Mouse (Mus musculus) limb, embryonic 11.5 days (tissue): Measurements from ENCODE around the gene Cryga. TPM values are rescaled to one million over a fixed set of nuclear protein-coding genes. Genes with fewer than 3 reads are reported as not detected.

Source experiments
- ATAC-seq: fragments of 200-750 bp; cut with Nextera tagmentation; 2 replicates; pipeline ENCODE4 v1.8.0; 2017; ENCODE audit warnings: low read depth; ENCODE audit not compliant: insufficient number of reproducible peaks, low FRiP score, low TSS enrichment
- DNase-seq: peaks from one replicate; pipeline ENCODE4 v3.0.0-alpha.2; 2015; ENCODE audit warnings: low spot score
- H3K27ac ChIP-seq: fragments of 300-500 bp; sonication (generic); replicated peaks from 2 replicates; pipeline ENCODE4 v1.5.1; 2014; ENCODE audit warnings: low read depth, mild to moderate bottlenecking, low read length
- H3K27me3 ChIP-seq: fragments of 300-500 bp; sonication (generic); 2 replicates; pipeline ENCODE4 v1.6.1; 2014; ENCODE audit warnings: mild to moderate bottlenecking, low read length, mixed read lengths; ENCODE audit not compliant: control insufficient read depth, insufficient read depth
- H3K36me3 ChIP-seq: fragments of 300-500 bp; sonication (generic); 2 replicates; pipeline ENCODE4 v1.6.1; 2014; ENCODE audit warnings: mild to moderate bottlenecking, low read length, moderate library complexity, mixed read lengths; ENCODE audit not compliant: control insufficient read depth, insufficient read depth
- H3K4me1 ChIP-seq: fragments of 300-500 bp; sonication (generic); 2 replicates; pipeline ENCODE4 v1.6.1; 2014; ENCODE audit warnings: low read length, mixed read lengths; ENCODE audit not compliant: control insufficient read depth, insufficient read depth
- H3K4me2 ChIP-seq: fragments of 300-500 bp; sonication (generic); 2 replicates; pipeline ENCODE4 v1.6.1; 2014; ENCODE audit warnings: low read depth, mild to moderate bottlenecking, moderate library complexity; ENCODE audit not compliant: severe bottlenecking
- H3K4me3 ChIP-seq: fragments of 300-500 bp; sonication (generic); 2 replicates; pipeline ENCODE4 v1.5.1; 2014; ENCODE audit warnings: low read depth, low read length
- H3K9ac ChIP-seq: fragments of 300-500 bp; sonication (generic); 2 replicates; pipeline ENCODE4 v1.6.1; 2014; ENCODE audit warnings: mild to moderate bottlenecking, low read length
- H3K9me3 ChIP-seq: fragments of 300-500 bp; sonication (generic); 2 replicates; pipeline ENCODE4 v1.6.1; 2016; ENCODE audit warnings: low read length; ENCODE audit not compliant: control insufficient read depth
- WGBS: fragments of 180-500 bp; shearing (Covaris S2); extraction: QIAGEN DNeasy Blood & Tissue Kit; methylation state at CpG from one replicate; pipeline ENCODE4 v1.1.7; 2014; 5-methylcytosine and 5-hydroxymethylcytosine counted together
- polyA plus RNA-seq: library from polyadenylated mRNA; unstranded; fragments of >200 nt; fragmentation: Nextera tagmentation; extraction: Ambion mirVana; gene quantifications from 2 replicates; pipeline ENCODE4 v1.2.1, GENCODE M21; 2014

Cryga gene
- not detected in 2 replicates for polyA plus RNA-seq

DNA sequence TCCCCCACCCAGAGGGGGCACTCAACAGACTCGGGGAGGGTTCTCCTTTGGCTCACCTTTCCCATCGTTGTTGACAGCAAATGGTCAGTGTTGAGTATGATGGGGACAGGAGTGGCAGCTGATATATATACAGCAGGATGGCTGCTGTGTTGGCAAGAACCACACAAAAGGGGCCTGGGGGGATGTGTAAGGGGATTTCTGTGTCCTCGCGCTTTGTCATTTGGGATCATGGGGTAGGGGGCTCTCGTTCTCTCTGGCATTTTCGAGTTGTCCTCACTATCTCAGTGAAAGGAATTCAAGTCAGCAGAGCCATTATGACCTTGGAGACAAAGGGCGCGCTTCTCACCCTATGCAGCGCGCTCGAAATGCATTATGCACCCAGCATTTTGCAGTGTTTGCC lies at the start of gene Cryga:
Gene Cryga (minus strand): TSS at position 101 of the 400 bp plus-strand sequence.
- no peak for ATAC-seq
- H3K4me3 ChIP-seq = no peak within 1 kb of the TSS
- no peaks in the 10 kb centered on the region for H3K4me1 ChIP-seq
- H3K9me3 ChIP-seq = no peaks in the 10 kb centered on the region
- H3K9ac ChIP-seq = no peak within 1 kb of the TSS
- no peak within 1 kb of the TSS for H3K4me2 ChIP-seq
- H3K27me3 ChIP-seq = no peaks in the 10 kb centered on the region
- no peak for DNase-seq
- H3K36me3 ChIP-seq = no peaks in the 10 kb centered on the region
- WGBS = 93% methylated on average over 11 of the region's 11 CpGs
- no peak within 1 kb of the TSS for H3K27ac ChIP-seq

DNA sequence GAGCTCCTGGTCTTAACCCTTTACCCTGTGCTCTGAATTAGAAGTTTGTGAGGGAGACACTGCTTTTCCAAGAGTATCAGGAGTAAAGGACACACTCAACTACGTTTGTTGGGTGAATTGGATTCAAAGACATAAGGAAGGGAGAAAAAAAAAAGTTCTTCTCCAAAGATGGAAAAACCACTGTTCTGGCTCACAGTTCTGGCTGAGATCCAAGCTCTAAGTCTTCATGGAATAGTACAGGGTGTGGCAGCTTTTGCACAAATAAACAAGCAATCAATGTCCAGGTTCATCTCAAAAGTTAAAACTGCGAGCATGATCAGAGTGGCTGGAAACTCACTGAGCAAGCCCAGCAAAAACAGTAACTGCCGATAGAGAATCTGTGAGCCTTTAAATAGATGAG lies 44.8 kb upstream of the Cryga start:
- no peak overlapping the region for H3K4me3 ChIP-seq
- no peak overlapping the region for H3K4me2 ChIP-seq
- H3K4me1 ChIP-seq = no peaks in the 10 kb centered on the region
- no peak overlapping the region for H3K9ac ChIP-seq
- ATAC-seq (no peak), DNase-seq (no peak)
- H3K9me3 ChIP-seq = no peaks in the 10 kb centered on the region
- H3K27ac ChIP-seq = no peak overlapping the region
- 81% methylated on average over 3 of the region's 3 CpGs for WGBS
- no peaks in the 10 kb centered on the region for H3K36me3 ChIP-seq
- H3K27me3 ChIP-seq = no peaks in the 10 kb centered on the region

DNA sequence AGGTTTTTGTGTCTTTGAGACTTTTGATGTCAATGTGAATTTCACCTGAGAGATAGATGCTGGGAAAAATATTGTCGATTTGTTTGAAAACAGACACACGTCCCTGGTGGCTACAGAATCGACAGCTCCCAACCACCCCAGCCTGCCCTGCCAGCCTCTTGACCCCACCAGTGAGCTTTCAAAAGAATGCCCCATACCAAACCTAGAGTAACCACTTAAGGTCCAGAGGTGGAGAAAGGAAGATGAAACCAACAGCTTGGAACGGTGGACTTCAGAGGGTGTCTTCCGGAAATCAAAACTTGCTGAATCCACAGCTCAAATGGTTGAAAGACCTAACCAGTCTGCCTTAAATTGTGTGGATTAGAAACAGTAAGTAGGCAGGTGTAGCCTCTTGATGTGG lies 44.2 kb upstream of the Cryga start:
- Histone ChIP-seq H3K9ac (no peak overlapping the region), H3K4me1 (no peaks in the 10 kb centered on the region), H3K9me3 (no peaks in the 10 kb centered on the region), H3K27me3 (no peaks in the 10 kb centered on the region), H3K36me3 (no peaks in the 10 kb centered on the region), H3K4me2 (no peak overlapping the region), H3K27ac (no peak overlapping the region), H3K4me3 (no peak overlapping the region)
- DNase-seq (no peak), ATAC-seq (no peak)
- 88% methylated on average over 5 of the region's 5 CpGs for WGBS

DNA sequence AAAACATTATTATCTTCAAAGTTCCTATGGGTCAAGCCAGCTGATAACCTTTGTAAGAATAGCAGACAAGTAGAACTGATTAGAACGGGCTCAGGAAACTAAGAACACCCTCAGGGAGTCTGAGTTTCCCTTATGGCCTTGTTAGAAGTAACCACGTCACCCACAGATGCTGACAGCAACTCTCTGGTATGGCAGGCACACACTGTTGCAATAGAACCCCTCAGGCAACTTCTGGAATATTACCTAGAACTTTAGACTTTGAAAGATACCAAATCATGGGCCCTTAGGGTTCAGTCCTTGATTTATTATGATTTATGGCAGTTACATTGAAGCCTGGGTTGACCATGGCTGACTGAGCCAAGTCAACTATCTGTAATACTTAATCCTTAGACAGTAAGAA lies 43.4 kb upstream of the Cryga start:
- no peak for DNase-seq
- Histone ChIP-seq H3K4me2 (no peak overlapping the region), H3K9me3 (no peaks in the 10 kb centered on the region), H3K27ac (no peak overlapping the region), H3K36me3 (no peaks in the 10 kb centered on the region), H3K9ac (no peak overlapping the region), H3K4me1 (no peaks in the 10 kb centered on the region), H3K27me3 (no peaks in the 10 kb centered on the region), H3K4me3 (no peak overlapping the region)
- ATAC-seq = no peak
- WGBS = 45% methylated on average over 2 of the region's 2 CpGs

DNA sequence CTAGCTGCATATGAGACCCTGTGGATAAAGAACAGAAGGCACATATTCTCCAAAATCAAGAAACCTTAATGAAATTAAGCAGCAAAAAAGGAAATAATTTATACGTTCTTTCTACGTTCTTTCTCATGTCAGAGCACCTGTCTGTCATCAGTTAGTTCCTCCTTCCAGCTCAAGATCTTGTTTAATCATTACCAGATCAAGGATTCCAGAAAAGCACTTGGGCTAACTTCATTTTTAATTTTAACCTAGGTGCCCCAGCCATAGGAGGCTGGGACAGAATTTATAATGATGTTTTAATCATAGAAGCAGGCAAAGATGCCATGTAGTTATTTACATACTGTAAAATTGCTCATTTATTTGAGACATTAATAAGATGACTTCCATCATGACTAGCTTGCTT lies 41.6 kb upstream of the Cryga start:
- H3K9me3 ChIP-seq = no peaks in the 10 kb centered on the region
- no peak for DNase-seq
- H3K36me3 ChIP-seq = no peaks in the 10 kb centered on the region
- no peak overlapping the region for H3K4me2 ChIP-seq
- no peak overlapping the region for H3K4me3 ChIP-seq
- ATAC-seq = no peak
- no peaks in the 10 kb centered on the region for H3K27me3 ChIP-seq
- H3K27ac ChIP-seq = no peak overlapping the region
- WGBS = 82% methylated on average over 2 of the region's 2 CpGs
- no peak overlapping the region for H3K9ac ChIP-seq
- H3K4me1 ChIP-seq = no peaks in the 10 kb centered on the region

DNA sequence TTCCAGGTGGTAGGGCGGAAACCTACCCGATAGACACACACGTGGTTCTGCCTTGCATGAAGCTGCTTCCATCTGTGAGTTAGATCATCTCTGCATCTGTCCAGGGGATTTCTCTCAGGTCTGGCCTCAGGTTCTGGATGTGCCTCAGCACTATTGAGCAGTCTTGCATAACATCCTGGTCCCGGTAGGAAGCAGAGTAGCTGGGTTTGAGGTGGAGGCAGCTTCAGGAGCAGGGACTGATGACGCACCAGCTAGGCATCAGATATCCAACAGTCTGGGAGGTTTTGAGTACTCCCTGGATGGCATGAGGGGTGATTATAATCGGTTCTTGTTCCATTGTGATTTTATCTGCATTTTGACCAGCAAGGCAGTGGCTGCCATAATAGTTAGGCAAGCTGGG lies 34.4 kb upstream of the Cryga start:
- no peak overlapping the region for H3K9ac ChIP-seq
- ATAC-seq (no peak), DNase-seq (no peak)
- no peaks in the 10 kb centered on the region for H3K4me1 ChIP-seq
- H3K36me3 ChIP-seq = no peaks in the 10 kb centered on the region
- no peaks in the 10 kb centered on the region for H3K27me3 ChIP-seq
- H3K9me3 ChIP-seq = no peaks in the 10 kb centered on the region
- WGBS = 89% methylated on average over 6 of the region's 6 CpGs
- no peak overlapping the region for H3K4me3 ChIP-seq
- H3K27ac ChIP-seq = no peak overlapping the region
- H3K4me2 ChIP-seq = no peak overlapping the region

DNA sequence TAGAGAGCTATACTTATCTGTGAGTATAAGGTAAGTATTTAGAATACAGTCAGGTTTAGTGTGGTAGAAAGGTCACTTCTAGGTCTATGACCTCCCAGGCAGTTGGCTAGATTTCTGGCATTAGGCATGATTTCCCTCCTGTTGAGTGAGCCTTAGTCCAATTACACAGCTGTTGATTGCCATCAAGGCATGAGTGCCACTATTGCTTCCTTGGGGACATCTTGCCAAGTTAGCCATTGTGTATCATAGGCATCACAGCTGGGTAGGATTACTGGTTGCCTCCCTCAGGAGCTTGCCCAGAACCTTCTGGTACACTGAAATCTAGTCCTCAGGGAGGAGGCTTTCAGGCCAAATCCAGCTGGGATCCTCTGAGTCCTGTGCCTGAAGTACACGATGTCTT lies 29.7 kb upstream of the Cryga start:
- H3K9ac ChIP-seq = no peak overlapping the region
- H3K9me3 ChIP-seq = no peaks in the 10 kb centered on the region
- H3K4me1 ChIP-seq = no peaks in the 10 kb centered on the region
- H3K4me2 ChIP-seq = no peak overlapping the region
- ATAC-seq (no peak), DNase-seq (no peak)
- H3K4me3 ChIP-seq = no peak overlapping the region
- no peak overlapping the region for H3K27ac ChIP-seq
- WGBS = 96% methylated on average over 1 of the region's 1 CpGs
- H3K27me3 ChIP-seq = no peaks in the 10 kb centered on the region
- H3K36me3 ChIP-seq = no peaks in the 10 kb centered on the region

DNA sequence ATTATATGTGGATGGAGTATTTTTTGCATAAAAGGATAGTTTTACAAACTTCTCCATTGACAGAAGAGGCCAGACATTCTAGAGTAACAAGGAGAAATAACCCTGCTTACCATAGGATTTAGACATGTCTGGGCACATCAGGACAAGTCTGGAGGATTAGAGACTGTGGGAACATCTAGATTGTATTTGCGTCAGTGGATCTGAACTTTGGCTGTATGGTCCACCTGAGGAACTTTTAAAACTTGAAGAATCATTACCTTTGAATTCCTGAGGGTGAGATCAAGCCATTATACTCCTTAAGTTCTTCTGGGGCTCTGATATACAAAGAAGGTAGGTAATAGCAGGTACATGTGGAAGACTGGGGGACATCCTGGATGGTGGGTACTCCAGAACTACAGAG lies 28.5 kb upstream of the Cryga start:
- no peaks in the 10 kb centered on the region for H3K4me1 ChIP-seq
- H3K4me2 ChIP-seq = no peak overlapping the region
- no peaks in the 10 kb centered on the region for H3K36me3 ChIP-seq
- WGBS = 94% methylated on average over 1 of the region's 1 CpGs
- no peak overlapping the region for H3K9ac ChIP-seq
- no peaks in the 10 kb centered on the region for H3K9me3 ChIP-seq
- DNase-seq (no peak), ATAC-seq (no peak)
- no peak overlapping the region for H3K27ac ChIP-seq
- no peak overlapping the region for H3K4me3 ChIP-seq
- no peaks in the 10 kb centered on the region for H3K27me3 ChIP-seq

DNA sequence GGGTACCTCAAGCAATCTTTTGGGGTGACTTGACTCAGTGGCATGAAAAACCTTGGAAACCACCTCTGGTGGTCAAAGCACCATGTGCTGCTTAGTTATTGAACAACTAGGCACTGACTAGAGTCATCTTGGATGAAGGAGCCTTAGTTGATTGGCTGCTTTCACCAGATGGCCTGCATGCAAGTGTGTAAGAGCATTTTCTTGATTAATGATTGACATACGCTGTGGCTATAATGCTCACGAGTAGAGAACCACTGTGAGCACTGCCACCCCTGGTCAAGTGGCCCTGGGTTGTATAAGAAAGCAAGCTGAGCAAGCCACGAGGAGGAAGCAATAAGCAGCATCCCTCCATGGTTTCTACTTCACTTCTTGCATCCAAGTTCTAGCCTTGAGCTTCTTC lies 27.1 kb upstream of the Cryga start:
- H3K27ac ChIP-seq = no peak overlapping the region
- DNase-seq (no peak), ATAC-seq (no peak)
- H3K27me3 ChIP-seq = no peaks in the 10 kb centered on the region
- H3K36me3 ChIP-seq = no peaks in the 10 kb centered on the region
- H3K4me2 ChIP-seq = no peak overlapping the region
- H3K4me3 ChIP-seq = no peak overlapping the region
- WGBS = 74% methylated on average over 3 of the region's 3 CpGs
- no peaks in the 10 kb centered on the region for H3K4me1 ChIP-seq
- H3K9ac ChIP-seq = no peak overlapping the region
- H3K9me3 ChIP-seq = no peaks in the 10 kb centered on the region
